Mouse (Mus musculus): ENCODE results near the gene Olfr130.

The Olfr130 gene

GRCm38 (mm10) chr17:38063621-38064020, at the start of gene Olfr130:
Olfr130 (plus strand) TSS chr17:38063921.
- no peak for DNase-seq (ENCODE audit: low read depth, low spot score)

DNA sequence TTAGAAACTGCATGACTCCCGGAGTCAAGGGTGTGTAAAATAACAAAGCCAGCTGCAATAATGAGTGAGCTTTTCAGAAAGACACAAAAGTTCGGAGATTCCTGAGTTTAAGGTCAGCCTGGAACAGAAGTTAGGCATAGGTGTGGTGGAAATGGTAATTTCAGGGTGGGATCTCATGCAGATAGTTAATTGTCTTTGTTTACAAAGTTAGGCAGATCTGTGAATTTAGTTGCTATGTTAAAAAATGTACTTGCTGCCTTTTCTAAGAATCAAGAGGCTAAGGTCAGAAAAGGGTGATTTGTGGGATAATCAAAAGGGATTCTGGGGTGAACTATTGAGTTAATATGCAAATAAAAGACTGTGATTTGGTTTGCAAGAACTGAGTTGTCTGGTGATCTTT, 47.4 kb upstream of the Olfr130 start:
- DNase-seq (ENCODE audit: low read depth, low spot score): no peak

- DNase-seq (ENCODE audit: low read depth, low spot score): peak; percentile 0
Measured at GRCm38 (mm10) chr17:38026297-38026696, 37.4 kb upstream of the Olfr130 start.

GRCm38 (mm10) chr17:38059979-38060378, 3.7 kb upstream of the Olfr130 start, which contains the start of gene Olfr129:
Olfr129 (minus strand) TSS chr17:38060079.
- no peak for DNase-seq (ENCODE audit: low read depth, low spot score)

DNA sequence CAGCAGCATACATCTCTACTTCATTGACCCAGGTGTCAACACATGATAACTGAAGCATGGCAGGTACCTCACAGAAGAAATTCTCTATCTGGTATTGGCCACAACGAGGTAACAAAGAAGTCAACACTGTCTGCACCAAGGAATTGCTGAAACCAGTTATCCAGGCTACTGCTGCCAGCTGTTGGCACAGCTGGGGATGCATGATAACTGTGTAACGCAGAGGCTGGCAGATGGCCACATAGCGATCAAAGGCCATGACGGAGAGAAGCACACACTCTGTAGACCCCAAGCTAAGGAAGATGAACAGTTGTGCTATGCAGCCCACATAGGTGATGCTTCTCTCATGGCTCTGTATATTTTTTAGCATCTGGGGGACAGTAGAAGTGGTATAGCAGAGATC, 18.6 kb downstream of the Olfr130 start:
- DNase-seq (ENCODE audit: low read depth, low spot score): no peak

GRCm38 (mm10) chr17:38088593-38088992, 24.9 kb downstream of the Olfr130 start, which contains the start of gene Olfr131:
Olfr131 (minus strand) TSS chr17:38088693.
- no peak for DNase-seq (ENCODE audit: low read depth, low spot score)
